Mouse (Mus musculus) ZHBTc4 (cell line): ENCODE data around the gene Mfsd7a.
"Not testable (repeated sequence)": the region's sequence is repeated elsewhere in the genome, so short reads cannot be mapped to it uniquely, and the experiment has no call there.

Experiments used
- DNase-seq: peaks from one replicate; pipeline ENCODE4 v3.0.0-alpha.2; 2011; ENCODE audit warnings: low read depth, low spot score

The Mfsd7a gene

DNA sequence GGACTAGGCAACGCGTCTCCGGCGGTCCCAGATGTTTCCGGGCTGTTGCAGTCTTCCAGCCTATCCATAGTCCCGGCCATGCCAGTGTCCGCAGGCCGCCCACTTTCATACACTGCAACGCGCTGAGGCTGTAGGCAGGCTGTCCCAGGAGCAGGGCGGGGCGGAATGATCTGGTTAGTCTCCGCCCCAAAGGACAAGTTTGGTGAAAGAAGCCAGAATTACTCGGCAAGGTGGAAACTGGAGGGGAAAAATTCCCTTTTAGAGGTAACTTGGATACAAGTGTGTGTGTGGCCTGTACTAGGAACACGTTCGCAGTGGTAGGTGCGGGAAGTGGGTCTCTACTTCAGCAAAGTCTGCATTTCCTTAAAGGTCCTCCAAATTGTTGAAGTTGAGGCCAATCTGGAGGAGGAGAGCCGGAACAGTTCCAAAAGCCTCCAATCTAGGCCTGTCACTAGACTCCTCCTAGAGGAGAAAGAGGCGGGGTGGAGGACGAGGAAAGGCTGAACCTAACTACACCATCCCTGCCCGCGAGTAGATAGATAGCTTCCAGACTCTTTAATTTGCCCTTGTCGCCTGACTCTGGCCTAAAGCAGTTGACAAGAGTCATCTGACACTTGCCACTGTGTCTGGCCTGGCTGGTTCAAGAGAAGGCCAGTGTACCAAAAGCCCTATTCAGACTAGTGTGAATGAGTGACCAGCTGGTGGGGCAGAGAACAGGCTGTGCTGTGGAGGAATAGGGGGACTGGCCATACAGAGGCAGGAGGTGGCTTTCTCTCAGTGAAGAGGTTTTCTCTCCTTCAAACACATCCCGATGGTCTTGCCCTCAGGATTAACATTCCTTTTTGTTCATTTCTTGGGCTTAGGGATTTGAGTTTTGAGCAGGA, at the start of gene Mfsd7a:
Gene Mfsd7a, minus strand, starts transcription at position 107 of the 884 bp plus-strand sequence.
- peak; percentile 85 for DNase-seq

DNA sequence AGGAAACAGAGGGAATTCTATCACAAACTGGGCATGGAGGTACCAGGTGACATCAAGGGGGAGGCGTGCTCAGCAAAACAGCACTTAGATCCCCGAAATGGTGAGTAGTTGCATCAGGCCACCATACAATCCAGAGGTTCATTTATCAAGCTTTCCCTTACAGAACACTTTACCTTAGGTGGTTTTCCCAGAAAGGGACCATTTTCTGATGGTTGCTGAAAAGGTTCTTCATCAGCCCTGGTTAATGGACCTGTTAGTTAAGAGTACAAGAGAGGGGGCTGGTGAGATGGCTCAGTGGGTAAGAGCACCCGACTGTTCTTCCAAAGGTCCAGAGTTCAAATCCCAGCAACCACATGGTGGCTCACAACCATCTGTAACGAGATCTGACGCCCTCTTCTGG, 37.5 kb upstream of the Mfsd7a start:
- not testable (repeated sequence) for DNase-seq

DNA sequence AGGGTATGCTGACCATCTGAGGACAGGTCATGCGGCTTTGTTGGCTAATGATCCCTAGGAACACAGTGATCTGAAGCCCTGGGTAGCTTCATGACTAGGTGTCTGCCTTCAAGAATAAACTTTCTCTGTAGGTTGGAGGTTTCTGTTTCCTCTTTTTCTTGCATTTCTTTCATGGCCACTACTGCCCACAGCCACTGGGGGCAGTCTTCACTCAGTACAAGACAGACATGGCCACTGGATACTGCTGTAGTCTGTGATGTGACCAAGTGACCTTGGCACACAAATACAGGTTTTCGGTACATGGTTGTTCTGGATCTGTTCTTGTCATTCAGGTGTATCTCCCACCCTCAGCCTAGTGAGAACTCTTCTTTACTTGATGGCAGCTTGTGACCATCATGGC, 36.5 kb upstream of the Mfsd7a start:
- DNase-seq, result peak; percentile 55

DNA sequence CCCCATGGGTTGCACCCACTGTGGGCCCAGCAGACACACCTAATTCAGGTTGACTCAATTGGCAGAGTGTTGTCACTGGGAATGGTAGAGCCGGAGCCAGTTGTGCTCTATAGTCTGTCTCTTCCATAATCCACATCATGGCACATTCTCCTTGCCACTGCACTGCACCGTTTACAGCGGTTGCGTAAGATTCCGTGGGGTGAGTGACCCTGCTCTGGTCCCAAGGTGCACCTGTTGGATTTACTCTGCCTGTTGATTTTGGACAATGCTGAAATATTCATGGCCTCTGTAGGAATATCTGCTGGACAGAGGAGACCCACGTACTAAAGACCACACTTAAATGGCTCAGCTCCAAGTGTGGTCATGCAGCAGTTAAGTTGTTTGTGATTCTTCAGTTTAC, 34.3 kb upstream of the Mfsd7a start:
- no peak for DNase-seq

DNA sequence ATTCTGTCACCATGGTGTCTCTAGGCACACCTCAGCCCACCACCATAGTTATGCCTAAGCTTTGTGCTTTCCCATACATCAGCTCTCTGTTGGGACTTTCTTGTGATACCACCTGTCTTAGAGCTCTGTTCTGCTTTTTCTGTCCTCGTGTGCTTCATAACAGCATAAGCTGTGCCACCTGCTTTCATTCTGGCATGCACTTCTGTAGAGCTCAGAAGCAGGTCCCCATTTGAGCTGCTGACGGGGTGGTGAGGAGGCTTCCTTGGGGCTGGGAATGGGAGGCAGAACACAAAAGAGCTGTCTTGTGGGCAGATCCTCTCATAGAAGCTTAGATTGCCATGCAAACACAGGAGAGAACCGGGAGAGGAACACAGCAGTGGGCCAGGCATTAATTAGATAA, 27.3 kb upstream of the Mfsd7a start:
- DNase-seq, result no peak

DNA sequence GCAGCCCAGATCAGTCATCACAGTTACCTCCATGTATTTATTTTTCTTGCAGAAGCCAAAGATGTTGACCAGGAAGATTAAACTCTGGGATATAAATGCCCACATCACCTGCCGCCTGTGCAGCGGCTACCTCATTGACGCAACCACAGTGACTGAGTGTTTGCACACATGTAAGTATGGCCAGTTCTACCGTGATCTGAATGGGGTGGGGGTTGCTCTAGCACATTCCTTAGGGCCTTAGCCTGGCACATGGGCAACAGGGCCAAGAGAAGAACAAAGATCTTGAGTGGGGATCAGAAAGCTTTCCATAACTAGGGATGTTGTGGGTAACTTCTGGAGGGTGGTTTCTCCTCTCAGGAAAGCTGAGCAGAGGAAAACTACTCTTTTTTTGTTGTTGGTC, 25.0 kb upstream of the Mfsd7a start:
- no peak for DNase-seq

DNA sequence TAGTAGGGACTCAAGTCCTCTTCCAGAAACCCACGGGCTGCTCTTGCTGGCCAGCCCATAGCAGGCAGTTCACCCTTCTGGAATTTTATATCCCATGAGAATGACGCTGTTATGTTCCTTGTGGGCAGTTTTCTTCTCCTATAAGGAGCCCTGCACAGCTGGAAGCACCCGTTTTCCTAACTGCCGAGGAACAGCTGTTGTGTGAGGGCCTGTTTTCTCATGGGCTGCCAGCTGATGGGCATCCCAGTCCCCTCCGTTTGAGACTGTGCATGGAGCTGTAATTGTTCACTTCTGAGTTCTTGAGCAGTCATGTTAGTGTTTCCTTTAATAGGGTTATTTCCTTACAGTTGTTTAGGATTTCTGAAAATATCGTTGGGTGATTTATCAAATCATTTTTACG, 20.9 kb upstream of the Mfsd7a start:
- no peak for DNase-seq

DNA sequence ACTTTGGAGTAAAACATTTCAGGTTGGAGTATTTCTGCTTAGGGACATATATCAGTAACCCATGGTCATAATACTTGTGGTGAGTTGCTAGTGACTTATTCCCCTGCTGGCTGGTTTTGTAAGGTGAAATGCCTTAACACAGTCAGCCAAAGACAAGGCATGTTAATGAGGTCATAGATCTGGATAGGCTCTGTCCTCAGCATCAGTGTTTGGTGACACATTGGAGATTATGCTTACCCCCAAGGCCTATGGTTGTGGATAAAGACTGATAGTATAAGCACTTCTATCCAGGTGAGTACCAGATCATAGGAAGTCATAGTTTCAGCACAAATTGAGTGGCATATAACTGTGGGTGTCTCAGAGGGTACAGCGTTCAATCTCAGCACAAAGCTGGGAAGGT, 18.0 kb upstream of the Mfsd7a start:
- DNase-seq, result no peak

DNA sequence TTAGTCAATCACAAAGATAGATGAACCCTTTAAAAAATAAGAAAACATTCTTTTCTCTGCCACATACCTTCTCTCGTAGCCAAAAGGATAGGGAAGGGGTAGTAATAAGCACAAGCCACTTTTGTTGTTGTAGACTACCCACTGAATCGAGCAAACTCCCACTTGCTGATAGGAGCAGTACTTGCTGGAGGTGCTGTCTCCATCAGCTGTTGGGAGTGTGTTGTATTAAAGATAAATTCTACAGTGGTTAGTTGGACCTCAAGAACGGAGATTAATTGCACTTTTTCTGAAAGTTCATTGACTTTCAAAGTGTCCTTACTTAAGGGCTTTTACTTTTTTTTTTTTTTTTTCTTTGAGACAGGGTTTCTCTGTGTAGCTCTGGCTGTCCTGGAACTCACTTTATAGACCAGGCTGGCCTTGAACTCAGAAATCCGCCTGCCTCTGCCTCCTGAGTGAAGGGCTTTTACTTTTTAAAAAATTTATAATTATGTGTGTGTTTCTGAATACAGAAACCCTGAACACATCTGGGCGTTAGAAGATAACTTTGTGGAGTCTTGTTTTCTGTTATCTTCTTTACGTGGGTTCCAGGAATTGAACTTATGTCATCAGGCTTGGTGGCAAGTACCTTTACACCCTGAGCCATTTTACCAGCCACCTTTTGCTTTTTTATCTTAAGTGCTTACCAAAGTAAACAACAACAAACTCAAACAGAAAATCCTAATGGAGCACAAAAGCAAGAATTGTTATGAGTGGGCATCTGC, 16.6 kb upstream of the Mfsd7a start:
- no peak for DNase-seq

DNA sequence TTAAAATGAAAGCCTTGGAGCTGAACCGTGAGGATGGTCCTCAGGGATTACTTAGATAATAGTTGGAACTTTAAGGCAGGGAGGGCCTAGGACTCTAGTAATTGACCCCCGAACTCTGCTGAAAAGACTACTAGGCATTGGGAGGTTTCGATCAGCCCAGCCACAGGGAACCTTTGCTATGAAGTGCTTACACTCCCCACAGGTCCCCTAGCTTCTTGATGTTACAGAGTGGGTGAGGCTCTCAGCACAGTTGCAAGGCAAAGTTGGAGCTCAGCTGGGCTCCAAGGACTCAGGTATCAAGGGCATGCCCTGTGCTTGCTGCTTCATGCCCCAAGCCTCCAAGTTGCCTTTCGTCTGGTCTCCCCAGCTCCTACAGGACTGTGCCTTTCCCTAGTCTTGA, 13.8 kb upstream of the Mfsd7a start:
- peak; percentile 14 for DNase-seq

DNA sequence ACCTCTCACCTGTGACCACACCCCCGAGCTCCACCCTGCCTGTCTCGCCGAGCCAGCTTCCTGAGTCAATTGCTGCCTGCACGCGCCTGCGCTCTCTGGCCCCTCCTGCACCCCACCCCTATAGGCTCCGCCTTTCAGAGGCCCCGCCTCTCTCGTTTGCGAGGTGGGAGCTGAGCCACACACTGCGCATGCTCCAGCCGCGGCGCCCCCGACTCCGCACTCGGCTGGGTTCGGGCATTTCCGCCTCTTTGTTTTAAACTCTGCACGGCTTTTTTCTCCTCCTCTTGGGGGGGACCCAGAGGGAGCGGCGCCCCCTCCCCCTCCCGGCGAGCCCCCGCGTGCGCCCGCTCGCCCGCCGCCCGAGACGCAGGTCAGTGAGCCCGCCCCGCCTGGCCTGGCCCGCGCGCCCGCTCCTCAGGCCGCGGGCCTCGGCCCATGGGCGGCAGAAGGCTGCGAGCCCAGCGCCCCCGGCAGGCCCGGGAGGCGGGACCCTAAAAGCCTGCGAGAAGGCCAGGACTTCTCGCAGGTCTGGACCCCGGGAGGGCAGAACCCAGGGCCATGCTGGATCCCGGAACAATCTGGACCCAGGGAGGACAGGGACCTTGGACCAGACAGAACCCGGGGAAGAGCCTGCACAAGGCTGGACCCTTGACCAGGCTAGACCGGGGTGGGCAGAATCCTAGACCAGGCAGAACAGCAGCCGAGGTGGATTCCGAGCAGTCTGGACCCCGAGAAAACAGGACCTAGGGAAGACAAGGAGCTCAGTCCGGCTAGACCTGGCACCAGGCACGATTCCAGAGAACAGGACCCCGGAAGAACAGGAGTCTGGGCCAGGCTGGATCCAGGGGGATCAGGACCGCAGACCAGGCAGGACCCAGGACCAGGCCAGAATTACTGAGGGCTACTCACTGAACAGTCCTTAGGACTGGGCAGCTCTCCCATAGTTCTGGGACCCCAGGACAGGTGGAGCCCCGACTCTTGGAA, 12.7 kb upstream of the Mfsd7a start, which contains the start of gene Pcgf3:
Gene Pcgf3, plus strand, starts transcription at position 151 of the 984 bp plus-strand sequence.
- DNase-seq, result peak; percentile 98

DNA sequence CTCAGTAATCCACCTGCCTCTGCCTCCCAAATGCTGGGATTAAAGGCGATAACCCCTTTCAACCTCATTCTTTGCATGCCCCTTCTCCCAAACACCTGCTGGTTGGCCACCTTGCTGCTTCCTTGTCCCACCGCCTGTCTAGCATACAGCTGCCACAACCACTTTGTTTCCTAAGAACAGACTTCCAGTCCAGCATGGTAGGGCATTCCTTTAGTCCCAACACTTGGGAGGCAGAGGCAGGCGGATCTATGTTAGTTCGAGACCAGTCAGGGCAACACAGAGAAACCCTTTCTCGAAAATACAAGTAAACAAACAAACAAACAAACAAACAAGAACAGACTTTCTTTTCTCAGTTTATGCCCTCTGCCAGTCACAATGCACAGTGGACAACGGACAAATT, 11.8 kb upstream of the Mfsd7a start:
- DNase-seq, result no peak

DNA sequence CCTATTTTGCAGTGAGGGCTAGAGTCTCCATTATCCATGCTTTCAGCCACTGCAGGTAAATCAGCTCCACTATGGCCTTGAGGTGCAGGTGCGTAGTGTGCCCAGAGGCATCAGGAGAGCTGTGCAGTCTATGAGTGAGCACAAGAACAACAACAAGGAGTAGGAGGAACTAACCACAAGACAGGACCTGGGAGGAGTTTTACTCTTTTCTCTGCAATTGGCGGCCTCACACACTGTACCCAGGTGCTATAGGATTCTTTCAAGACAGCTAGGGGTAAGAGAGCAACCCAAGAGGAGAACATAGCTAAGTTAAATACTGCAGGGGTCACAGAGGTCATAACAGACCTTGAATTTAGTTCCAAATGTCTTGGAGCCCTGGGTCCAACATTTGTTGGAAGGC, 10.0 kb upstream of the Mfsd7a start:
- no peak for DNase-seq

DNA sequence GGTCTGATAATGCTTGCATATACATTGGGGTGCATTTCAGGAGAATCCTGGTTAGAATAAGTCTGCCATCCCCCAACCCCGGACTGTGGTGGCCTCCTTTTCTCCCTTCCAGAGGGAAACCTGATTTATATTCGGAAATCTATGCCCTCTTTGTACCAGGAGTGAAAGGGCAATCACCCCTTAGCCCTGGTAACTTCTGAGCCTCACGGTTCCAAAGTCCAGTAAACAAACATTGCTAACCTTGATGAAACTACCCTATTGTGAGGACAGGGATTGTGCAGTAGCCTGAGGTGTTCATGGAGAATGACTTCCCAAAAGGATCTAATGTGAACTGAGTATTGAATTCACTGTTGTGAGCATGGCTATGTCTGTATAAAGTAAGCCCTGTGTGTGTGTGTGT, 5.4 kb upstream of the Mfsd7a start:
- no peak for DNase-seq

DNA sequence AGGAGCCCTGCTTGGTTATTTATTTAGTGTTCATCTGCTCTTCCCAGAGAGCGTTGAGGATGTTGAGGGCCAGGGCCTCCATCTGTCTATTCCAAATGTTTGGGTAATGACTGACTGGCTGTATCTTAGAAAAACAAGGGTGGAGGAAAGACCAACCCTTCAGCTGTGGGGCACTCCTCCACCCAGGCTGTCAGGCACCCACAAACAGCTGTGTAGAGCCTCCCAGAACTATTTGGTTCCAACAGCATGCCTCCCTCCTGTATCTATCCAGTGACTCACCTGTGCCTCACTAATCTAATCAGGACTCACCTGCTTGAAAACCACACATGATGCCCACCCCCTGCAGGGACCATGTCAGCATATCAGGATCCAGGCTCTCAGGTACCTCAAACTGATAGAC, 3.7 kb upstream of the Mfsd7a start:
- no peak for DNase-seq

DNA sequence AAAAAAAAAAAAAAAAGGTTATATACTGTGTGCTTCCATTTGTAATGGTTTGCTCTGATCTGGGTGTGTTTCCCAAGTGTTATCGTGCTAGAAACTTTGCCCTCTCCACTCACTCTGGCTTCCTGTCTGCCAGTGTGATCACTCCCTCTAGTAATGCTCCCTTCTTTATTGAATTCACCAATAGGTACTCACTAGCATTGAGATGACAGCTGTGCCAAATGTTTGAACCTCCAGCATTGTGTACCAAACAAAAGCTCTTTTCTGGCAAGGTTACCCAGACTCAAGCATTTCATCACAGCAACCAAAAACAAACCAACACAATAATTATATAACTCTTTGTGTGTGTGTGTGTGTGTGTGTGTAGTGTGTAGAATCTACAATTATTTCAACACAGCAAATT, 2.9 kb upstream of the Mfsd7a start:
- no peak for DNase-seq

DNA sequence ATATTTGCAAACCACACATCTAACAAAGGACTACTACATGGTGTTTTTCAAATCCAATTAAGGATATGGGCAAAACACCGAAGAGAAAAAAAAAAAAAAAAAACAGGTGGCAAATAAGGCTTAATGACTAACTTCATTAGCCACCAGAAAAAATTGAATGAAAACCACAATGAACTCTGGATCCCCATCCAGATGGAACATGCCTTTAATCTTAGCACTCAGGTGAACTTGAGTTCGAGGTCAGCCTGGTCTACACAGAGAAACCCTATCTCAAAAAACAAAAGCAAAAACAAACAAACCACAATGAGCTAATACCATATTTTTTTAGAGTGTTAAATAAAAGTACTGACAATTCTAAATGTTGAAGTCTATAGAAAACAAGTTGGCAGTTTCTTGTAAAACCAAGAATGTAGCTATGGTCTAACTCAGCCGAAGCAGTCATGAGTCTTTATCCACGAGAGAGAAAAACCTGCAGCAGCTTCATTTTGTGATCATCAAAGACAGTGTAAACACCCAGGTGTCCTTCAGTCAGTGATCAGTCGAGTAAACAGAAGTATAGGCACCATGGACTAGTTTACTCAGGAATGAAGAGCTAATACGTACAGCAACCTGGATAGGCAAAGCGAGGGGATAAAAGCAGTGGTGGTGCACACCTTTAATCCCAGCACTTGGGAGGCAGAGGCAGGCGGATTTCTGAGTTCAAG, 2.3 kb upstream of the Mfsd7a start:
- no peak for DNase-seq

DNA sequence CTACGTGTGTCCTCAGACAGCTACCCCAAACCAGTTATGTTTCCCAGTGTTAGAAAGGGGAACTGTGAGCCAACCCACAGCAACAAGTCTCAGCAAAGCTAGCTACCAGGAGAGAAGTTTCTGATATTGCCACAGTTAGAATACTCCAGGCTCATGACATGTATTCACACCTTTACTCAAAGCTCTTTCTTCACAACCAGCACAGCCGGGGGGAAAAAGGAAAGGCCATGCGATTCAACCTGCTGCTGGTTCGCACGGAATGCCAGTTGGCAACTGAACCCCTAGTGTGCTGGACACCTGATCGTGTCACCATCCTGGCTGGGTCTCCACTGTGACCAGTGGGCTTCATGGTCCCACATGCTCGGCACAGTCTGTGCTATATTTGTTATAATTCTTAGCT, 834 bp downstream of the Mfsd7a start:
- DNase-seq, result no peak

DNA sequence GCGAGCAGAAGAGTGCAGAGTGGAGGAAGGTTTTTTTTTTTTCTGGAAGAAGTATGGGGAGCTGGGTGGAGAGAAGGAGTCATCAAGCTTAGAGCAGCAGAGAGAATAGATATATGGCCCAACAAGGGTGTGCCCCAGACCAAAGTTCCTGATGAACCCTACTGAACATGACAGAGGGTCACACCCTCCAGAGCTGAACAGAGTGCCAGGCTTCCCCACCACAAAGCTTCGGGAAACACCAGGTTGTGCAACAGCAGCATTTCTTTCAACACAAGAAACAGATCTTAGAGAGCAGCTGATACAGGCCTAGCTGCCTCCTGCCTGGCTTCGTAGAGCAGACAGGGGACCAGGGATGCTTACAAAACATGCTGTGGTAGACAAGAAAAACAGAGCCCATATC, 1.7 kb downstream of the Mfsd7a start:
- DNase-seq, result no peak

DNA sequence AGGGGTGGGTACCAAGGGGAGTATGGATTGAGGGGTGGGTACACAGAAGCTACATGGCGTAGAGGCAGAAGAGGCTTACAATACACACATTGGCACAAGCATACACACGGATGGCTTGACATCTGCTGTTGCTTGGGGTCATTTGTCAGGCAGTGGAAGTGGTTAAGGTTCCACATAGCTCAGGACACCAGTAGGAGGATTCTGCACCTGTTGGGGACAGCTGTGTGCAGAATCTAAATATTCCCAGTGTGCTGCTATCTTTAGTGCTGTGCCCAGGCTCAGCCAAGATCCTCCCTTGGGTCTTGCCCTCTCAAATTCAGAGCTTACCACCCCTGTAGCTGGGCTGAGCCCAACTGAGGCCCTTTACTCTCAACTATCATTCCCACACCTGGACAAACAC, 12.6 kb downstream of the Mfsd7a start:
- DNase-seq, result no peak
